Mouse (Mus musculus) left cerebral cortex, postnatal 10 days (tissue): ENCODE measurements around the gene Twf1. TPM values are rescaled to one million over a fixed set of nuclear protein-coding genes. Genes with fewer than 3 reads are reported as not detected.

Experiments used
- DNase-seq, 2 experiments: peaks; one replicate each; pipeline ENCODE4 v3.0.0; 2021 to 2022; ENCODE audit warnings: low spot score in 2 of 2, mixed read lengths in 1 of 2; ENCODE audit errors: extremely low spot score in 1 of 2
- intact Hi-C: fragments of 180-260 bp; cut with DNase I; formaldehyde crosslinking; loops from one replicate; pipeline ENCODE4 v1.15.1; 2025
- total RNA-seq, 2 experiments: library from RNA; stranded (reverse); gene quantifications; 2 replicates each; pipeline ENCODE4 v1.2.3; 2021

The Twf1 gene
- total RNA-seq, 2 experiments from 2014 or later = 43.3 to 49.7 TPM

DNA sequence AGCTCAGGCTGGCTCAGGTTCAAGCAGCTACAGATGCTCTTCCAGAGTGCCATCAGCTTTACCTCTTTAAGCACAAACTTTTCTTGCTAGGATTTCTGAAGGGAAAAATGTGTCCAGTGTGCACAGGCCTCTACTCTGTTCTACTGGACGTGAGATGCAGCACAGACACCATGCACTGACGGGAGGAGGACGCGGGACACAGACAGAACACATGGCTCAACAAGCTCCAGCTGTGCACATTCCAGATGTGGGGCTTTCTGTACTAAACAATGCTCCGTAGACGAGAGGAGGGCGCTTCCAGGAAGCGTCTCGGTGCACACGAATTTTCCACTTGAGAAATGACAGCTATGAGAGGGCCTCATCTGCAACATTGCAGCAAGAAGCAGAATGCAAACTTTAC, 6.5 kb downstream of the Twf1 start:
- intact Hi-C loops = no loop called here
- DNase-seq = no peak

GRCm38 (mm10) chr15:94582000-94582593, 7.6 kb downstream of the Twf1 start:
- no peak for DNase-seq
- intact Hi-C loops = no loop called here

DNA sequence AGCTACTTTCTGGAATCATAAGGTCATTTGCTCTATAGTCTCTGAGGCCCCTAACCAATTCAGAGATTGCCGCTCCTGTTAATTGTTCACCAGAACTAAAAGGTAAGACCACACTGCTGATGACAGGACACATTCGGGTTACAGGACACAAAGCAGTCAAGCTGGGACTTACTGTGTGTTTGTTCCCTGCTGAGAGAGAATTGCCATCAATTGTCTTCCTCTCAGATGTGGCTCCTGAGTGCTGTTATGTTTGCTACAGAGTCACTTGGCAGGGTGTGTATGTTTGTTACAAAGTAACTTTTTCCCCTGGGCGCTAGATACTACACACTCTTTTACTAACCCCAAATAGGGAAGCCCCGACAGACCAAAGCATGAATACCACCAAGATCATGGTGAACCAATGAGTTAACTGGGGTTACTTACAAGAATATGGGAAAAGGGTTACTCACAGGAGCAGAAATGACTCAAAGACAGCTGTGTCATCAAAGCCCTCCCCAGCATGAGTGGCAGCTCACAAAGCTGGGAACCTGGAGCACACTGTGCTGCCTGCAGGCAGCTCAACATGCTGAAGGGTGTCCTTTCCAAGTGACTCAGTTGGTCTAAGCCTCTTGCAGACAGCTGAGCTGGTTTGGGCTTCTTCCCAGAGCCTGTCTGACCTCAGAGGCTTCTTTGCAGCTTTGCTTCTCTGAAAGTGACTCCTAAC, 15.0 kb downstream of the Twf1 start:
- DNase-seq = no peak
- intact Hi-C loops = no loop called here

- intact Hi-C loops = no loop called here
- no peak for DNase-seq
These were observed 16.9 kb downstream of the Twf1 start for GRCm38 (mm10) chr15:94572746-94573145.

GRCm38 (mm10) chr15:94571501-94571900, 18.2 kb downstream of the Twf1 start:
- no peak for DNase-seq

DNA sequence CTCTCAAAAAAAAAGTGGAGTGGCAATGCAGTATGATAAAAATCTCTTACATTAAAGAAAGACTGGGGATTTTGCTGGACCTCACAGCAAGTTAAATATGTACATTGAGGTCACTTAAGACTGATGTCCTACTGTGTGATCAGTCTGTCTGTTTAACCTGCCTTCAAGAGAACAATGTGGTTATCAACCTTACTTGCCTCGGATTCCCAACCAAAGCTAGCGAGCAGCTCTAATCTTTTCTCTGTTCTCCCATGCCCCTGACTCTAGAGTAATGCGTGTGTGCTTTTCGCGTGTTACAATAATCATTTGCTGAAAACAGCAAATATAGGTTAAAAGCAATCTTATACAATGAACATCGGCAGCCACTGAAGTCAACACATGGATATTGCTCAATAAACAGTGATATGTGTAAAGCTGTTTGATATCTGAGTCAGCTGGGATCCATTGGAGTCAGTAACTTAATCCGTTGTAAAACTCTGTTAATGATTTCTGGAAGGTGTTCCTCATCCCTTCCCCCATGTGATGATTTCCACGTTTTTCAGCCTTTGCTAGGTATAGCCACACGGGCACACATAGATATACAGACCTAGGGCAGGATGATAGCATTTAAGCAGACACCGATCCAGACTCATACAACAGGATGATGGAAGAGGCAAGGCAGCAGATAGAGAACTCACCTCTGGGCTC, 21.1 kb downstream of the Twf1 start:
- no peak for DNase-seq
- intact Hi-C loops = no loop called here

More at GRCm38 (mm10) chr15:94571501-94571900, 18.2 kb downstream of the Twf1 start:
- intact Hi-C loops = no loop called here

DNA sequence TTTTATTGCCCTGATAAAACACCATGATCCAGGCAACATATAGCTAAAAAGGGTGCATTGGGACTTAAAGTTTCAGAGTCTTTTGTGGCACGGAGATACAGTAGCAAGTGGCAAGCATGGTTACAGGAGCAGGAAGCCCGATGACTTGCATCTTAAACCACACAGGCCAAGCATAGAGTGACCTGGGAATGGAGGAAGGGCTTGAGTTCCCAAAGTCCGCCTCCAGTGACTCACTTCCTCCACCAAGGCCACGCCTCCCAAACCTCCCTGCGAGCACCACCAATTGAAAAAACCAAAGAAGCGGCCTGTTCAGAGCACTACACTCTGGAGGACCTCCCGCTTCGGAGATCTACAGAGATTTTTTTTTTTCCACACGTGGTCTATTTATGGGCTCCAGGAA, 23.8 kb downstream of the Twf1 start:
- intact Hi-C loops = no loop called here
- no peak for DNase-seq

DNA sequence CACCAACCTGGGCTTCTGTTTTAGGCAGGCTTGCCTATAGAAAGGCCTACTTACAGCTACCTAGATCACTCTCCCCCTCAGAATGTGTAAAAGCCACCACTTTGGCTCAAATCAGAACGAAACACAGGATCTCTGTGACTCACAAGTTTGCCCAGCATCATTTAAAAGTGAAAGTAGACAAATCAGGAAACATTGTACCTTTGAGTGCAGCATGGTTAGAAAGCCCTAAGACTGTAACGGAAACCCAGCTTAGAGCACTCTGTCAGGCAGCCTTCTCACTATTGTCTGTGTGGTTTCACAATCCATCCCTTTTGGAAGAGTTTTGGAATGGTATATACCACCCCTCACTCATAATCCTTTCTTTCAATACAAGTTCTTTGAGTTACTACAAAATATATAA, 24.8 kb downstream of the Twf1 start:
- no peak for DNase-seq
- intact Hi-C loops = no loop called here

DNA sequence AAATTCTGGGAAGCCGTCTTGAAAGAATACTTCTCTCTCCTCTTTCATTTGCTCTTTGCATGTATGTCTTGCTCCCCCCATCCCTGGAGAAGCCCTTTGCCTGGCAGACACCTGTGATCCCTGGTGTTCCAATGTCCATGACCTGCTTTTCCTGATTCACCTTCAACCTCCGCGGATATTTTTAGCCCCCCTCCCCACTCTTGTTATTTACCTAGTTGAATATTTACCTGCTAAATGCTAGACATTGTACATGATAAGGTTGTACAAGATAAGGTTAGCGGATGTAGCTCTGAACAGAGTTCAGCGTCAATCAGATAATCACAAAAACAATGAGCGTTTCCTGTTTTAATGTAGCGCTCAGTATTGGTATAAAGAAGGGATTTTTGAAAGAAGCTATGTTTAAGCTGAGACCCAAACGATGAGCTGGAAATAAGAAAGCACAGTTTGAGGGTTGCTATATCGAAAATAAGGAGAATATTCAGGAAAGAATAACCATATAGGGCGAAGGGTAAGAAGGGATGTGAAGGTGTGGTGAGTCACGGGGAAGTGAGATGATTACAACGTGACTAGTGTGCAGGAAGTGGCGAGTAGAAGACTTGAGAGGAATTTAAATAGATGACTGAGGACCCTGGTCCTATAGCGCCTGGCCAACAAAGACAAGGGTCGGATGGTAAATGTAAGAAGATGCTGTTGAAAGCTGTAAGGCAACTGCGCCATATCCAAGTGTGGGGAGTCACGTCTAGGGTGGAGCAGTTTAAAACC, 30.6 kb downstream of the Twf1 start:
- DNase-seq = no peak
- intact Hi-C loops = loop anchor here (2.0 to 10.0 kb wide), 3 partner anchors 43 to 1016 kb away; no protein-coding TSS in a partner anchor

DNA sequence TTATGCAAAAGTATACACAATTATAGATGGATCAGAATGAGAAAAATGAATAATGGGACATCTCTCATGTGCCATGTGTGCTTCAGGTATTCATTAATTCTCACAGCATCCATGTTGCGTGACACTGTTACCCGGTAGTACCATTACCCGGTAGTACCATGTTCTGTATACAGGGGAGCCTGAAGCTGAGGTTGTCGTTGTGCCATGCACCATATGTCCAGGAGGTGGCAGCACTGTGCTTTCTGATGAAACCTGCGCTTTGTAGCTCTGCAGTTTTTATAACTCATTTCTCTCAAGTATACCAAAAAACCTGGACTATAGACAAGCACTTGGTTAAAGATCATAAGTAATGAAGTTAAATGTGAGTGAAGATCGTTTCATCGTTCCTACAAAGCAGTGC, 32.2 kb downstream of the Twf1 start:
- intact Hi-C loops = loop anchor here (5.0 to 10.0 kb wide), 2 partner anchors 45 to 1017 kb away; no protein-coding TSS in a partner anchor
- DNase-seq = peak; percentile 80 to 86

DNA sequence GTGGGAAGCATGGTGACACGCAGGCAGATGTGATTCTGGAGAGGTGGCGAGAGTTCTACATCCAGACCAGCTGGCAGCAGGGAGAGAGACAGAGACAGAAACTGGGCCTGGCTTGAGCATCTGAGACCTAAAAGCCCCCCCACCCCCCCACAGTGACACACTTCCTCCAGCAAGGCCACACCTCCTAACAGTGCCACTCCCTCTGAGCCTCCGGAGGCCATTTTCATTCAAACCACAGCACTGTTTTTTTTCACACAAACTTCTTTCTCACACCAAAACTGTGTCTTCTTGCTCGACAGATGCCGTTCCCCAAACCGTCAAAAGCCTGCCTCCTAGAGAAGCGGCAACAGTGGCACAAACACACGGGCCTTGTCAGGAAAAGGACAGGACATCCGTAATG, 36.2 kb downstream of the Twf1 start:
- no peak for DNase-seq
- intact Hi-C loops = loop anchor here (10.0 kb wide), 1 partner anchor 1021 kb away; no protein-coding TSS in a partner anchor

GRCm38 (mm10) chr15:94544844-94545243, 44.8 kb downstream of the Twf1 start:
- DNase-seq = no peak
- intact Hi-C loops = no loop called here

DNA sequence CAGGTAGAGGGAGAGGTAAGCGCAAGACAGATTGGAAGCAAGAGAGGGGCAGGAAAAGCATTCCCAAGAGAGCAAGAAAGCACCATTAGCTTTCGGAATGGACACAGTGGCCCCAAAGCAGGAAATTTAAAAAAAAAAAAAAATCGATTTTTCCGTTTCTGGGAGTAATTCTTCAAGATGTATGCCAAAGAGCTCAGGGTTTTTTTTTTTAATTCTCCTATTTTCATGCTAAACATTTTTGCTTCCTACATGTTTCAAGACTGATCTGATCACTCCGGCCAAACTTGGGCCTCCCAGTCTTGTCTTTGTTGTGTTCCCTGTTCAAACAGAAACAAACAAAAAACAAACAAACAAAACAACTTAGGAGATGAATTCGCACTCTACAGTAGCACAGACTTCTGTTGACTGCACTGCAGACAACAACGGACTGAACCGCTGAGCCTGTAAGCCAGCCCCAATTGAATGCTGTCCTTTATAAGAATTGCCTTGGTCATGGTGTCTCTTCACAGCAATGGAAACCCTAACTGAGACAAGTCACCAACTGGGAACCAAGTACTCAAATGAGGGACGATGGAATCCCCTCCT, 45.5 kb downstream of the Twf1 start:
- intact Hi-C loops = no loop called here
- DNase-seq = no peak

GRCm38 (mm10) chr15:94543409-94544051, 46.2 kb downstream of the Twf1 start, which contains the start of the genes Pus7l and Irak4:
TSS of gene Pus7l (minus strand) at chr15:94543547.
TSS of gene Irak4 (plus strand) at chr15:94543643.
- intact Hi-C loops = no loop called here
- peak; percentile 88 to 94 for DNase-seq

GRCm38 (mm10) chr15:94542567-94543408, 46.9 kb downstream of the Twf1 start:
- no peak for DNase-seq
- intact Hi-C loops = no loop called here

- intact Hi-C loops = no loop called here
- no peak for DNase-seq
These were observed 50.4 kb downstream of the Twf1 start for GRCm38 (mm10) chr15:94539296-94539695.

GRCm38 (mm10) chr15:94535521-94535920, 54.2 kb downstream of the Twf1 start:
- intact Hi-C loops = no loop called here
- no peak for DNase-seq
